Mouse (Mus musculus): Measurements from ENCODE around the gene Gzmg.

GRCm38 (mm10) chr14:56120525-56120924 lies 38.9 kb downstream of the Gzmg start, which contains the start of gene Gzme:
- TF ChIP-seq CTCF (IDR thresholded peaks at IDR 0.05; ENCODE audit: borderline replicate concordance, control insufficient read depth, extremely low read depth, insufficient read depth, low read length, poor library complexity) (no peak), POLR2A (IDR thresholded peaks at IDR 0.05; ENCODE audit: control insufficient read depth, extremely low read depth, insufficient read depth, low read length, poor library complexity) (no peak)
